Mouse (Mus musculus) liver, embryonic 14.5 days (tissue): ENCODE measurements at regions not wholly inside any gene's neighbourhood (a gene's known extent, or its start where the extent isn't known, plus 50 kb on each side); places are given as distances from the start of the nearest gene placed in this dataset.

Source experiments
- CTCF ChIP-seq: IDR thresholded peaks from 2 replicates; pipeline ENCODE4 v1.5.1; 2016; ENCODE audit warnings: antibody characterized with exemption, low read depth, control low read depth
- EP300 ChIP-seq: IDR thresholded peaks from 2 replicates; pipeline ENCODE4 v1.6.1; 2016; ENCODE audit warnings: antibody characterized with exemption, low read depth

DNA sequence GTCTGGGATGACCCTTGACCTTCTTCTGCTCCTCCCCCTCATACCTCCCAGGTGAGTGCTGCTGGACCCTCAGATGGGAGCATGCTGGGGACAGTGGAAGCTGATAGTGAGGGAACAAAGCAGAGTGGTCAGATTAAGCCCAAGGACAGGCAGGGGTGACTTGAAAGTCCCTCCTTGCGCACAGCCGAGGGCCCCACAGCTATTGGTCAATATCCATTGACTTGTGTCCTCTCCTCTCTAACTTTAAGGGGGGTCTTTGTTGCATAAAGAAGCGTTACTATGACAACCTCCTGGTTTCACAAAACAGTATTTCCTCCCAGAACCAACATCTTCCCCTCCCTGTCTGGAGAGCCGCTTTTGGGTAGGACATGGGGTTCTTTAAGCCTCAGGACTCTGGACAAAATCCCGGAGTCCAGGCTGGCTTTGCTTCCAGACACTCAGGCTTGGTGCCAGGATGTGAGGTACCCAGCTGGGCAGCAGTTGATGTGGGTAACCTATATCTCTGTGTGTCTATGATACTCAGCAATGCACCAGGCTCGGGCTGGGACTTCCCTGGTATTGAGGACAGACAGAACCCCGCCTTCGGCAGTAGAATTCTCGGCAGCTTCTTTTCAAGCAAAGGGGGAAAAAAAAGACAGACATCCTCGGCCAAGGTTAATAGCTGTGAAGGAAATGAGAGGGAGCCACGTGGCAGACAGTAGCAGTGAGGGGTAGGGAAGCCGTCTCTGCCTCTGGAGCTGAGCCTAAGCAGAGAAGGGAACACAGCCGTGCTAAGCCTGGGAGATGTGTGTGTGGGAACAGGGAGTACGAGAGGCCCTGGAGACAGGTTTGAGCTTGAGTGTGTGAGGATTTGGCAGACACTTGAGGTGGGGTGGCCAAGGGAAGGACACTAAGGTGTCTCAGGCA is 66.4 kb downstream of the Tspan17 start:
- TF ChIP-seq EP300 (no peak), CTCF (no peak)
